9 mouse cellular contexts compared by ENCODE assay signal in the genomic region with DNA sequence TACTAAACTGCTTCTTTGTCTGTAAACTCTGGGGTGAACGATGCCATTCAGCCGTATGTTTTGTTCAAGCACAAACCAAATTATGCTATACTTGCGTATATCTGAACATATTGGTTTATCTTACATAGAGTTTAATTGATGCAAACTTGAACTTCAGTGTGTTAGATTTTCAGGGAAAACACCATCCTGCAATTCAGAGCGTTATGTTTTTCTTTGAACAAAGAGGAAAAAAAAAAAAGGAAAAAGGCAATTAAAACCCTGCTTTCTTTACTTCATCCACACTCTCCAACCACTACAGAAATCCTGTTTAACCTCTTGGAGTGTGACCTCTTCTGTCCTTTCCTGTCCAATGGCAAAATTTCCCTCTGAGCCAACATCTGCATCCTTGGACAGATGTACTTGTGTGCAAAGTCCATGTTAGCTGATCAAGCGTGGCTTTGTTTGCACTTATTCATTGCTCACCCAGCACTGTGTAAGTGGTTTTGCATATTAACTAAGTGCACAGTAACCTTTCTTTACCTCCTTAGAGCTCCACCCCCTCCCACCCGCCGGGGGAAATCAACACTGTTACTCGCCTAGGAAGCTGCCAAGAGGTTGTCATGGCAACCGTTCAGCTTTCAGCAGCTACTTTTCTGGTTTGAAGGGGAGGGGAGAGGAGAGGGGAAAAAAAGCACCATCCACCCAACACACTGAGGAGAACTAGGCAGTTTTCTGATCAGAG.
DNase-seq lines count a peak whose midpoint lies in the region; ATAC-seq and TF ChIP-seq lines count a peak whose summit lies in the region.
"Had no signal": no experiment of that assay in that cellular context is flagged by ENCODE, and none has a peak within 500 bp of the region (broad histone marks: within the 10 kb centered on the region; RNA-seq: fewer than 3 reads in every experiment).

No protein-coding gene starts in this region.

- H3K27ac ChIP-seq in forebrain, embryonic 11.5 days (ENCODE audit: low read depth, low read length) = peak overlapping the region; percentile 84
- H3K27ac ChIP-seq in hindbrain, embryonic 11.5 days (ENCODE audit: low read depth, low read length) = peak overlapping the region; percentile 51; the same call in 1 of the 2 replicates
- peak overlapping the region; percentile 92 for H3K27ac ChIP-seq in layer of hippocampus, adult 2 months
- H3K27ac ChIP-seq in liver, embryonic 16.5 days (ENCODE audit: low read length) = no peak overlapping the region
- H3K27ac ChIP-seq in neural tube, embryonic 15.5 days (replicated peaks) = peak overlapping the region; percentile 69

- 7% methylated on average over 9 of the region's 9 CpGs for WGBS in forebrain, embryonic 11.5 days
- WGBS in hindbrain, embryonic 11.5 days = 12% methylated on average over 9 of the region's 9 CpGs
- 26% methylated on average over 9 of the region's 9 CpGs for WGBS in liver, embryonic 16.5 days (ENCODE audit: insufficient replicate concordance)
- WGBS in neural tube, embryonic 15.5 days = 4% methylated on average over 9 of the region's 9 CpGs

- no peaks in the 10 kb centered on the region for H3K9me3 ChIP-seq in forebrain, embryonic 11.5 days (ENCODE audit: control insufficient read depth, low read length)
- no peaks in the 10 kb centered on the region for H3K9me3 ChIP-seq in hindbrain, embryonic 11.5 days (ENCODE audit: control insufficient read depth, low read length)
- H3K9me3 ChIP-seq in liver, embryonic 16.5 days (replicated peaks; ENCODE audit: control insufficient read depth, low read length) = no peaks in the 10 kb centered on the region
- no peaks in the 10 kb centered on the region for H3K9me3 ChIP-seq in neural tube, embryonic 15.5 days (replicated peaks)

- H3K4me2 ChIP-seq in forebrain, embryonic 11.5 days (ENCODE audit: low read depth, low read length, severe bottlenecking) = peak overlapping the region; percentile 42; the same call in 1 of the 2 replicates
- peak overlapping the region; percentile 3; the same call in 1 of the 2 replicates for H3K4me2 ChIP-seq in hindbrain, embryonic 11.5 days (replicated peaks; ENCODE audit: low read depth, low read length)
- no peak overlapping the region for H3K4me2 ChIP-seq in liver, embryonic 16.5 days (ENCODE audit: low read depth, low read length)
- H3K4me2 ChIP-seq in neural tube, embryonic 15.5 days = peak overlapping the region; percentile 51

- no peaks in the 10 kb centered on the region for H3K36me3 ChIP-seq in forebrain, embryonic 11.5 days (ENCODE audit: control insufficient read depth, insufficient read depth, low read length)
- no peaks in the 10 kb centered on the region for H3K36me3 ChIP-seq in hindbrain, embryonic 11.5 days (ENCODE audit: control insufficient read depth, insufficient read depth, low read length)
- H3K36me3 ChIP-seq in liver, embryonic 16.5 days (ENCODE audit: control insufficient read depth, insufficient read depth) = no peaks in the 10 kb centered on the region
- no peaks in the 10 kb centered on the region for H3K36me3 ChIP-seq in neural tube, embryonic 15.5 days
- H3K36me3 ChIP-seq: G1E had no signal

- H3K4me3 ChIP-seq in forebrain, embryonic 11.5 days (ENCODE audit: low read depth, low read length) = no peak overlapping the region
- H3K4me3 ChIP-seq in hindbrain, embryonic 11.5 days (ENCODE audit: low read depth, low read length) = no peak overlapping the region
- peak overlapping the region; percentile 45 for H3K4me3 ChIP-seq in layer of hippocampus, adult 2 months
- H3K4me3 ChIP-seq in liver, embryonic 16.5 days (ENCODE audit: low read depth, low read length) = no peak overlapping the region
- peak overlapping the region; percentile 17 for H3K4me3 ChIP-seq in neural tube, embryonic 15.5 days (replicated peaks)

- ATAC-seq in forebrain, embryonic 11.5 days (replicated peaks; ENCODE audit: low FRiP score) = peak; percentile 97
- ATAC-seq in hindbrain, embryonic 11.5 days (ENCODE audit: low FRiP score) = peak; percentile 96
- ATAC-seq in liver, embryonic 16.5 days (ENCODE audit: low read depth) = peak; percentile 68
- ATAC-seq in neural tube, embryonic 15.5 days (ENCODE audit: low FRiP score) = peak; percentile 89

- H3K9ac ChIP-seq in forebrain, embryonic 11.5 days (ENCODE audit: low read length) = no peak overlapping the region
- H3K9ac ChIP-seq in hindbrain, embryonic 11.5 days (ENCODE audit: low read depth, low read length) = no peak overlapping the region
- no peak overlapping the region for H3K9ac ChIP-seq in liver, embryonic 16.5 days (ENCODE audit: low read depth, low read length)
- no peak overlapping the region for H3K9ac ChIP-seq in neural tube, embryonic 15.5 days (replicated peaks)

- TF ChIP-seq CTCF in layer of hippocampus, adult 2 months (conservative IDR thresholded peaks at IDR 0.05) = no peak

- no peaks in the 10 kb centered on the region for H3K27me3 ChIP-seq in forebrain, embryonic 11.5 days (ENCODE audit: control insufficient read depth, insufficient read depth, low read length)
- H3K27me3 ChIP-seq in hindbrain, embryonic 11.5 days (ENCODE audit: control insufficient read depth, insufficient read depth, low read length) = no peaks in the 10 kb centered on the region
- H3K27me3 ChIP-seq in liver, embryonic 16.5 days (ENCODE audit: control insufficient read depth, insufficient read depth, low read depth, low read length) = no peaks in the 10 kb centered on the region
- H3K27me3 ChIP-seq in neural tube, embryonic 15.5 days (replicated peaks) = no peaks in the 10 kb centered on the region

- DNase-seq in A20 (ENCODE audit: low read depth, low spot score) = peak; percentile 82
- peak; percentile 97 for DNase-seq in brain, adult 2 months (ENCODE audit: low read depth, low spot score)
- peak; percentile 93 for DNase-seq in forebrain, embryonic 11.5 days (ENCODE audit: low spot score)
- DNase-seq in hindbrain, embryonic 11.5 days (ENCODE audit: low spot score) = peak; percentile 91
- DNase-seq in layer of hippocampus, adult 2 months (ENCODE audit: low spot score in 2 of 2) = peak; percentile 86 to 94
- peak; percentile 8 to 29 for DNase-seq in thymus, adult 18-20 months

- H3K4me1 ChIP-seq in forebrain, embryonic 11.5 days (replicated peaks; ENCODE audit: control insufficient read depth, insufficient read depth, low read length) = peaks cover 8% of the 10 kb centered on the region
- peaks cover 7% of the 10 kb centered on the region for H3K4me1 ChIP-seq in hindbrain, embryonic 11.5 days (replicated peaks; ENCODE audit: control insufficient read depth, insufficient read depth, low read length)
- no peaks in the 10 kb centered on the region; the same call in none of the 2 replicates for H3K4me1 ChIP-seq in liver, embryonic 16.5 days (ENCODE audit: control insufficient read depth, low read depth, low read length)
- H3K4me1 ChIP-seq in neural tube, embryonic 15.5 days = peaks cover 47% of the 10 kb centered on the region

Comparison
In these comparisons a context has a peak if more than half of its experiments do, and no peak if none do; other contexts are left out.
1. DNase-seq: peak in every context shown above with its lines; median percentile 97 in brain, adult 2 months; 93 in forebrain, embryonic 11.5 days; 91 in hindbrain, embryonic 11.5 days; 90 in layer of hippocampus, adult 2 months; 82 in A20; 18 in thymus, adult 18-20 months.
2. H3K4me3 ChIP-seq: peak in layer of hippocampus, adult 2 months (single experiment) and neural tube, embryonic 15.5 days (single experiment); none in forebrain, embryonic 11.5 days (single experiment), hindbrain, embryonic 11.5 days (single experiment) and liver, embryonic 16.5 days (single experiment).
3. Peak in every context shown above with its lines, with median percentiles within 50 percentile points of each other: ATAC-seq.